Mouse (Mus musculus) A20 (cell line): ENCODE data around the gene Scarb1.

ENCODE experiments used
- DNase-seq: peaks from one replicate; pipeline ENCODE4 v3.0.0-alpha.2; 2011; ENCODE audit warnings: low read depth, low spot score

Scarb1 gene

GRCm38 (mm10) chr5:125364851-125365429 lies 24.0 kb upstream of the Scarb1 start:
- DNase-seq, result no peak

- no peak for DNase-seq
These were observed 23.0 kb upstream of the Scarb1 start for GRCm38 (mm10) chr5:125363894-125364293.

- no peak for DNase-seq
These were observed 20.2 kb upstream of the Scarb1 start for GRCm38 (mm10) chr5:125360981-125361510.

GRCm38 (mm10) chr5:125360566-125360965 lies 19.7 kb upstream of the Scarb1 start:
- no peak for DNase-seq

- DNase-seq, result peak; percentile 80
These were observed 17.3 kb upstream of the Scarb1 start for GRCm38 (mm10) chr5:125358270-125358608.

GRCm38 (mm10) chr5:125357543-125358269 lies 16.8 kb upstream of the Scarb1 start:
- no peak for DNase-seq

GRCm38 (mm10) chr5:125355650-125356049 lies 14.8 kb upstream of the Scarb1 start:
- DNase-seq, result no peak

- DNase-seq, result no peak
These were observed 14.1 kb upstream of the Scarb1 start for GRCm38 (mm10) chr5:125354885-125355492.

GRCm38 (mm10) chr5:125352781-125353294 lies 11.9 kb upstream of the Scarb1 start:
- no peak for DNase-seq

GRCm38 (mm10) chr5:125351939-125352338 lies 11.0 kb upstream of the Scarb1 start:
- DNase-seq, result peak; percentile 80

- no peak for DNase-seq
These were observed 10.2 kb upstream of the Scarb1 start for GRCm38 (mm10) chr5:125351057-125351456.

GRCm38 (mm10) chr5:125349391-125349790 lies 8.5 kb upstream of the Scarb1 start:
- no peak for DNase-seq

- peak; percentile 71 for DNase-seq
These were observed 7.6 kb upstream of the Scarb1 start for GRCm38 (mm10) chr5:125348487-125348886.

- DNase-seq, result no peak
These were observed 7.2 kb upstream of the Scarb1 start for GRCm38 (mm10) chr5:125348067-125348466.

GRCm38 (mm10) chr5:125344296-125344695 lies 3.4 kb upstream of the Scarb1 start:
- DNase-seq, result no peak

GRCm38 (mm10) chr5:125341459-125342090 lies 681 bp upstream of the Scarb1 start:
- no peak for DNase-seq

GRCm38 (mm10) chr5:125339851-125340531 lies 903 bp downstream of the Scarb1 start:
- no peak for DNase-seq

GRCm38 (mm10) chr5:125339108-125339751 lies 1.7 kb downstream of the Scarb1 start:
- no peak for DNase-seq

- no peak for DNase-seq
These were observed 3.4 kb downstream of the Scarb1 start for GRCm38 (mm10) chr5:125337526-125337925.

GRCm38 (mm10) chr5:125337012-125337411 lies 3.9 kb downstream of the Scarb1 start:
- DNase-seq, result no peak

- no peak for DNase-seq
These were observed 7.9 kb downstream of the Scarb1 start for GRCm38 (mm10) chr5:125333009-125333408.
